Mouse (Mus musculus): ENCODE measurements around the gene Crtc1. TPM values are rescaled to one million over a fixed set of nuclear protein-coding genes. Genes with fewer than 3 reads are reported as not detected.

Crtc1 gene
- polyA plus RNA-seq, 1 experiment from 2014 or later: 13.6 TPM

DNA sequence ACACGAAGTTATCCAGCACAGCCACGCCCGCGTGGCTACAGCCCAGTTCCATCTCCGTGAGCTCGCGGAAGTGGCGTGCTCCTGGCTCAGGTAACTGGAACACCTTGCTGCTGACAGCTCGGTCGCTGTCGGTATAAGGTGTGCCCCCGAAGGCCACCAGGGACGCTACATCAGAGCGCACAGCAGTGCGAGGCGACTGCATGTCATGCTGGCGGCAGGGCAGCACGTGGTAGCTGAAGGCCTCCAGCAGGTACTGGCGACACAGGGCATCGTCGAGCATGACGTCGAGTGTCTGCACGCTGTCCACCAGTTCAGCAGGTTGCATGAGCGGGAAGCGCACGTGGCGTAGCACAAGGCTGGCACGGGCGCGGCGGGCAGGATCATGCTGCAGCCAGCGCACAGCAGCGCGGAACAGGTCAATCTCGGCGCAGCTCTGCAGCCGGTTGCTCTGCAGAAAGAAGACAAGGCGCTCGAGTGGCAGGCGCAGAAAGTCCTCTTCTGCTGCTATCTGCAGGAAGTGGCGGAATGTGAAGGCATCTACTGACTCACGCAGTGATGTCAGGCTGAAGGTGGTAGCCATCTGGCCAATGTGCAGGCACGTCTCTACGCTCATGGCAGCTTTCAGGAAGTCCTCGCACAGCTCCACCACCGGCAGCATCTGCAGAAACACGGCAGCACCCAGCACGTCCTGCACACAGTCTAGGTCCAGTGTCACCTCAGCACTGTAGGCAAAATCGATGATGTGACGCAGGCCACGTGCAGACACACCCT is 13.0 kb upstream of the Crtc1 start:
- Histone ChIP-seq H3K4me3 (replicated peaks; ENCODE audit: low read depth, low read length) (no peak overlapping the region), H3K9me3 (replicated peaks; ENCODE audit: low read length) (no peaks in the 10 kb centered on the region), H3K27me3 (ENCODE audit: insufficient read depth, low read length) (no peaks in the 10 kb centered on the region), H3K4me1 (replicated peaks; ENCODE audit: insufficient read depth, low read length) (no peaks in the 10 kb centered on the region), H3K36me3 (ENCODE audit: insufficient read depth, low read length) (peaks cover 28% of the 10 kb centered on the region), H3K27ac (no peak overlapping the region), H3K9ac (ENCODE audit: low read depth, low read length) (no peak overlapping the region), H3K4me2 (ENCODE audit: low read length) (no peak overlapping the region)
- WGBS: 76% methylated on average over 52 of the region's 52 CpGs
- DNase-seq (ENCODE audit: low spot score) (no peak), ATAC-seq (replicated peaks; ENCODE audit: low FRiP score, low read depth) (no peak; the same call in 1 of the 2 replicates)
- no peak for TF ChIP-seq CTCF (IDR thresholded peaks at IDR 0.05; ENCODE audit: low read depth)

DNA sequence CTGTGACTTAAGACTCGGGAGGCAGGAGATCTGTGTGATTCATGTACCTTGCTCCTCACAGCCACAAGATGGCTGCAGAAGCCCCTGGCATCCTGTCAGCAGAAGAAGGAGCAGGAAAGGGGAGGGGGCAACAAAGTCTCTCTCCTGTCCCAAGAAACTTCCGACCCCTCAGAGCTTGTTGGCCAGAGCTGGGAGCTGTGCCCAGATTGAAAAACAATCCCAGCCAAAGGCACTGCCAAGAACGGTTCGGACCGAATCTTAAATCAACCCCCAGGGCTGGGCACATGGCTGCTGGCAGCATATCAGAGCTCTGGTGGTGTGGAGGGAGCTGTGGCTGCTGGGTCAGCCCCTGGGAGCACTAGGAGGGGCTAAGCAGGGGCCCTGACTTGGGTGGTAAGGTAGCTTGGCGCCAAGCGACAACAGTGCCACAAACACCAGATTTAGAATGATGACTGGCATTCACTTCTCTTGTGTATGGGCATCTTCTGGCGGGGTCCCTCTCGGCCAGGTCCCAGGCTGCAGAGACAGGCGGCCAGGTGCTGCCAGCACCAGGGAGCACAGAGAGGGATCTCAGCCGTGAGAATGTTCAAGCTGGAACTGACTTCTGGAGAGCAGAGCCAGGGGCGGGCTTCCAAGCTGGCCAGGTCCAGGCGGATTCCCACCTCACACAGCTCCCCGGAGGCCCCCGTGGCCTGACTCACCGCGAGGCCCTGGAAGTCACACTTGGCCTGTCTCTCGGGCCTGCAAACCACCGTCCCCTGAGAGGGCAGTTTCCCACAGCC is 8.5 kb upstream of the Crtc1 start:
- Histone ChIP-seq H3K27ac (no peak overlapping the region), H3K4me2 (ENCODE audit: low read length) (no peak overlapping the region), H3K36me3 (ENCODE audit: insufficient read depth, low read length) (peaks cover 28% of the 10 kb centered on the region), H3K27me3 (ENCODE audit: insufficient read depth, low read length) (no peaks in the 10 kb centered on the region), H3K9me3 (replicated peaks; ENCODE audit: low read length) (no peaks in the 10 kb centered on the region), H3K9ac (ENCODE audit: low read depth, low read length) (no peak overlapping the region), H3K4me3 (replicated peaks; ENCODE audit: low read depth, low read length) (no peak overlapping the region), H3K4me1 (replicated peaks; ENCODE audit: insufficient read depth, low read length) (no peaks in the 10 kb centered on the region)
- DNase-seq (ENCODE audit: low spot score) (no peak), ATAC-seq (replicated peaks; ENCODE audit: low FRiP score, low read depth) (0 out of 2 replicates have a peak, but pooled peaks have one; percentile 14)
- 54% methylated on average over 19 of the region's 19 CpGs for WGBS
- TF ChIP-seq CTCF (IDR thresholded peaks at IDR 0.05; ENCODE audit: low read depth): peak; percentile 12; the same call in 1 of the 2 replicates

DNA sequence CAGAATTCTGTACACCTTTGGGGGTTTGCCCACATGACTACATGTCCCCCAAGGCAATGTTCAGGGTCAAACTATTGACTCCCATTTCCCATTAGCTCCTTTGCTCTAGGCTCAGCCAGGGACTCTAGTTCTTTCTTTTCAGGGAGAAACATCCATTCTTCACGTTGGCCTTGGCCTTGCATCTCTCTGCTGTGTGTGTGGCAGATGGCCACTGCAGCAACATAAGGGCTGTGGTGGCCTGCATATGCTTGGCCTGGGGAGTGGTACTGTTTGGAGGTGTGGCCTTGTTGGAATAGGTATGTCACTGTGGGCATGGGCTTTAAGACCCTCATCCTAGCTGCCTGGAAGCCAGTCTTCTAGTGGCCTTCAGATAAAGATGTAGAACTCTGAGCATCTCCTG is 6.6 kb upstream of the Crtc1 start:
- TF ChIP-seq CTCF (IDR thresholded peaks at IDR 0.05; ENCODE audit: low read depth): no peak
- Histone ChIP-seq H3K36me3 (ENCODE audit: insufficient read depth, low read length) (peaks cover 11% of the 10 kb centered on the region), H3K9ac (ENCODE audit: low read depth, low read length) (no peak overlapping the region), H3K27me3 (ENCODE audit: insufficient read depth, low read length) (no peaks in the 10 kb centered on the region), H3K4me1 (replicated peaks; ENCODE audit: insufficient read depth, low read length) (no peaks in the 10 kb centered on the region), H3K9me3 (replicated peaks; ENCODE audit: low read length) (no peaks in the 10 kb centered on the region), H3K27ac (no peak overlapping the region), H3K4me3 (replicated peaks; ENCODE audit: low read depth, low read length) (no peak overlapping the region), H3K4me2 (ENCODE audit: low read length) (no peak overlapping the region)
- WGBS: 60% methylated on average over 1 of the region's 1 CpGs
- ATAC-seq (replicated peaks; ENCODE audit: low FRiP score, low read depth) (no peak), DNase-seq (ENCODE audit: low spot score) (no peak)

DNA sequence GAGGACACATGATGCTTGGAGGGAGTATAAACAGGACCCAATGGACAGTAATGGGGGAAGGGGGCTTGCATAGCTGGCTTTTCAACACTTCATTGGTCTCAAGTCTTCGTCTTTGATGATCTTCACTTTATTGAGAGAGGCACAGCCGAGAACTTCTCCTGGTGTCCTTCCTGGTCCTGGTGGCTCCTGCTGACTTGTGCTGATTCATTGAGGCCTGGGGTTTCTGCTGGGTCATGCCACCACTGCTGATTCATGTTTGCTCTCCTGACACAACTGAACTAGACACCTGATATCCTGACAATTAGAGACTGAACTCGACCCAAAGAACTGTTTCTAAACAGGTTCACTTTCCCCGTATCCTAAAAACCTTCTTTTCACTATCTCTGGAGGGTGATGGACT is 3.9 kb upstream of the Crtc1 start:
- no peaks in the 10 kb centered on the region for H3K27me3 ChIP-seq (ENCODE audit: insufficient read depth, low read length)
- TF ChIP-seq CTCF (IDR thresholded peaks at IDR 0.05; ENCODE audit: low read depth): no peak
- peak; percentile 66 for DNase-seq (ENCODE audit: low spot score)
- H3K27ac ChIP-seq: no peak overlapping the region
- no peaks in the 10 kb centered on the region for H3K36me3 ChIP-seq (ENCODE audit: insufficient read depth, low read length)
- H3K9ac ChIP-seq (ENCODE audit: low read depth, low read length): no peak overlapping the region
- no peak for ATAC-seq (replicated peaks; ENCODE audit: low FRiP score, low read depth)
- peaks cover 5% of the 10 kb centered on the region; the same call in 1 of the 2 replicates for H3K4me1 ChIP-seq (replicated peaks; ENCODE audit: insufficient read depth, low read length)
- no peak overlapping the region for H3K4me2 ChIP-seq (ENCODE audit: low read length)
- H3K4me3 ChIP-seq (replicated peaks; ENCODE audit: low read depth, low read length): no peak overlapping the region
- no peaks in the 10 kb centered on the region for H3K9me3 ChIP-seq (replicated peaks; ENCODE audit: low read length)
- WGBS: 46% methylated on average over 4 of the region's 4 CpGs

DNA sequence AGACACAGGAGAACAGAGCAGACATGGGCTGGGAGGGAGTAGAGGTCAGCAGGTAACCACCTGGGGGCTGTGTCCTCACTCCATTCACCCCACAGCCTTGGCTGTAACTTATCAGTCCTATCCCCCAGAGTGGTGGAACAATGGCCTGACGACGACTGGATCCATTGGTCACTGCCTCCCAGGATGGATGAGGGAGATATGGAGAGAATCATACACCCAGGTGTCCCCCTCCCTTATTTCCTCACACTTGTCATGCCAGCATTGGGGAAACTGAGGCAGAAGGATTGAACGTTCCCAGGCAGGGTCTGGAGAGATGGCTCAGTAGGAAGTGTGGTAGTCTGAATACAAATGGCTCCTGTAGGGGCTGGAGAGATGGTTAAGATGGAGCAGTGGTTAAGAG is 2.2 kb upstream of the Crtc1 start:
- Histone ChIP-seq H3K4me2 (ENCODE audit: low read length) (no peak overlapping the region), H3K27ac (no peak overlapping the region), H3K27me3 (ENCODE audit: insufficient read depth, low read length) (no peaks in the 10 kb centered on the region), H3K4me3 (replicated peaks; ENCODE audit: low read depth, low read length) (no peak overlapping the region), H3K9me3 (replicated peaks; ENCODE audit: low read length) (no peaks in the 10 kb centered on the region), H3K36me3 (ENCODE audit: insufficient read depth, low read length) (no peaks in the 10 kb centered on the region), H3K4me1 (replicated peaks; ENCODE audit: insufficient read depth, low read length) (peaks cover 5% of the 10 kb centered on the region; the same call in 1 of the 2 replicates), H3K9ac (ENCODE audit: low read depth, low read length) (no peak overlapping the region)
- no peak for TF ChIP-seq CTCF (IDR thresholded peaks at IDR 0.05; ENCODE audit: low read depth)
- ATAC-seq (replicated peaks; ENCODE audit: low FRiP score, low read depth) (no peak), DNase-seq (ENCODE audit: low spot score) (no peak)
- 66% methylated on average over 3 of the region's 3 CpGs for WGBS

DNA sequence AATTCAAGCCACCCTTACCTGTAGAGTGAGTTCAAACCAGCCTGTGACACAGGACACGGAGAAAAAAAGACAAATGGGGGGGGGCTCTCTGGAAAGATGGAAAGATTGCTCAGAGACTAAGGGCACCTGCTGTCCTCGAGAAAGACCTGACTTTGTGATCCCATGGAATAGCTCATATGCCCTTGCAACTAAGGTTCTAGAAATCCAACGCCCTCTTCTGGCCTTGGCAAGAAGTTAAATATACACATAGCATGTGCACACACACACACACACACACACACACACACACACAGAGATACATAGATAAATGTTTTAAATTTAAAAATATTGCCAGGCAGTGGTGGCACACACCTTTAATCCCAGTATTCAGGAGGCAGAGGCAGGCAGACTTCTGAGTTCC is 867 bp upstream of the Crtc1 start:
- Histone ChIP-seq H3K9me3 (replicated peaks; ENCODE audit: low read length) (no peaks in the 10 kb centered on the region), H3K36me3 (ENCODE audit: insufficient read depth, low read length) (no peaks in the 10 kb centered on the region), H3K27me3 (ENCODE audit: insufficient read depth, low read length) (no peaks in the 10 kb centered on the region), H3K4me1 (replicated peaks; ENCODE audit: insufficient read depth, low read length) (peaks cover 5% of the 10 kb centered on the region; the same call in 1 of the 2 replicates), H3K9ac (ENCODE audit: low read depth, low read length) (no peak overlapping the region), H3K4me3 (replicated peaks; ENCODE audit: low read depth, low read length) (no peak overlapping the region), H3K27ac (no peak overlapping the region), H3K4me2 (ENCODE audit: low read length) (peak overlapping the region; percentile 57; the same call in 1 of the 2 replicates)
- ATAC-seq (replicated peaks; ENCODE audit: low FRiP score, low read depth): no peak
- DNase-seq (ENCODE audit: low spot score): no peak
- no peak for TF ChIP-seq CTCF (IDR thresholded peaks at IDR 0.05; ENCODE audit: low read depth)
- 41% methylated on average over 3 of the region's 3 CpGs for WGBS

All from kidney, postnatal 0 days (tissue).